Comparison of ENCODE assay signal across 9 mouse cellular contexts in genomic region chr13:43239790-43240216, GRCm38 (mm10).
A peak's percentile ranks its signal among the peaks of the same experiment; 100 is the strongest.
DNase-seq lines count a peak whose midpoint lies in the region; ATAC-seq and TF ChIP-seq lines count a peak whose summit lies in the region.
"Had no signal": no experiment of that assay in that cellular context is flagged by ENCODE, and none has a peak within 500 bp of the region (broad histone marks: within the 10 kb centered on the region; RNA-seq: fewer than 3 reads in every experiment).

No protein-coding gene starts in this region.

- peak; percentile 55 to 65 for DNase-seq in left cerebral cortex, adult 18-20 months (ENCODE audit: low spot score in 2 of 2)
- DNase-seq in left cerebral cortex, adult 8-10 months (ENCODE audit: low spot score in 2 of 2): no peak
- DNase-seq in induced T-regulatory cell, adult 2 months (ENCODE audit: low read depth): peak; percentile 87
- no peak for DNase-seq in liver, embryonic 11.5 days (ENCODE audit: low spot score)
- no peak for DNase-seq in ovary, postnatal 10 days (ENCODE audit: low spot score)

- 79% methylated on average over 11 of the region's 11 CpGs for WGBS in liver, embryonic 11.5 days

- H3K9me3 ChIP-seq in liver, embryonic 11.5 days (ENCODE audit: control insufficient read depth, low read length): no peaks in the 10 kb centered on the region
- H3K9me3 ChIP-seq: neural tube, embryonic 13.5 days had no signal

- peak; percentile 70 for ATAC-seq in activated CD4-positive, CD25-positive, alpha-beta regulatory T cell, adult 4 months
- ATAC-seq in megakaryocyte-erythroid progenitor cell, adult 5-6 weeks (replicated peaks; ENCODE audit: low FRiP score, low TSS enrichment, poor library complexity, severe bottlenecking): no peak
- no peak for ATAC-seq in liver, embryonic 11.5 days (replicated peaks; ENCODE audit: low FRiP score)

- no peak overlapping the region for H3K9ac ChIP-seq in liver, embryonic 11.5 days (ENCODE audit: low read depth, low read length)
- H3K9ac ChIP-seq: neural tube, embryonic 13.5 days had no signal

- H3K79me2 ChIP-seq in myocyte (ENCODE audit: control insufficient read depth, insufficient read depth): peaks cover 18% of the 10 kb centered on the region

- H3K36me3 ChIP-seq in myocyte (ENCODE audit: control insufficient read depth, insufficient read depth): no peaks in the 10 kb centered on the region
- no peaks in the 10 kb centered on the region for H3K36me3 ChIP-seq in liver, embryonic 11.5 days (ENCODE audit: control insufficient read depth, insufficient read depth, low read length)
- H3K36me3 ChIP-seq: neural tube, embryonic 13.5 days had no signal

- H3K4me3 ChIP-seq in myocyte: no peak overlapping the region
- no peak overlapping the region for H3K4me3 ChIP-seq in liver, embryonic 11.5 days (ENCODE audit: low read depth, low read length)
- H3K4me3 ChIP-seq: neural tube, embryonic 13.5 days had no signal

- TF ChIP-seq POLR2A in myocyte (IDR thresholded peaks at IDR 0.05; ENCODE audit: insufficient read length, low read depth): no peak

- H3K27ac ChIP-seq in liver, embryonic 11.5 days (ENCODE audit: low read depth, low read length): no peak overlapping the region
- H3K27ac ChIP-seq: neural tube, embryonic 13.5 days had no signal

- H3ac ChIP-seq in myocyte (ENCODE audit: control insufficient read depth, insufficient read length): no peak overlapping the region

- H3K4me1 ChIP-seq in liver, embryonic 11.5 days (replicated peaks; ENCODE audit: control insufficient read depth, insufficient read depth, low read length): peaks cover 34% of the 10 kb centered on the region

- H3K27me3 ChIP-seq in myocyte (ENCODE audit: control insufficient read depth, insufficient read depth, insufficient read length): no peaks in the 10 kb centered on the region
- H3K27me3 ChIP-seq in liver, embryonic 11.5 days (replicated peaks; ENCODE audit: control insufficient read depth, insufficient read depth, low read length): no peaks in the 10 kb centered on the region; the same call in 1 of the 2 replicates
- H3K27me3 ChIP-seq: neural tube, embryonic 13.5 days had no signal

- peak overlapping the region; percentile 75 for H3K4me2 ChIP-seq in myocyte (ENCODE audit: low read depth)
- H3K4me2 ChIP-seq in liver, embryonic 11.5 days: no peak overlapping the region
- H3K4me2 ChIP-seq: neural tube, embryonic 13.5 days had no signal

TF ChIP-seq in myocyte, 11 proteins besides CTCF, POLR2A, EP300 and RAD21:
- 0 out of 2 replicates have a peak, but pooled peaks have one; percentile 38 for TF ChIP-seq CEBPB (IDR thresholded peaks at IDR 0.05; ENCODE audit: insufficient read depth, poor library complexity, severe bottlenecking)
- no peak for TF ChIP-seq TCF3 (IDR thresholded peaks at IDR 0.05; ENCODE audit: insufficient read length, low read depth)
- TF ChIP-seq POLR2AphosphoS2 (IDR thresholded peaks at IDR 0.05; ENCODE audit: insufficient read length, low read depth): no peak

Comparison
In these comparisons a context has a peak if more than half of its experiments do, and no peak if none do; other contexts are left out.
1. DNase-seq: peak in left cerebral cortex, adult 18-20 months (2 of 2) and induced T-regulatory cell, adult 2 months (single experiment); none in left cerebral cortex, adult 8-10 months (0 of 2), liver, embryonic 11.5 days (single experiment) and ovary, postnatal 10 days (single experiment).